8 mouse cellular contexts compared by ENCODE assay signal in genomic region chr9:54559771-54560471, GRCm38 (mm10). TPM values are rescaled to one million over a fixed set of nuclear protein-coding genes. Genes with fewer than 3 reads are reported as not detected.
DNase-seq lines count a peak whose midpoint lies in the region; ATAC-seq lines count a peak whose summit lies in the region.

TSS of gene Cib2 (minus strand) at chr9:54560218.

- peak within 1 kb of the TSS; percentile 54 for H3K4me3 ChIP-seq in hindbrain, embryonic 13.5 days

- peak within 1 kb of the TSS; percentile 71 for H3K4me2 ChIP-seq in hindbrain, embryonic 13.5 days

- H3K4me1 ChIP-seq in hindbrain, embryonic 13.5 days (replicated peaks), result peaks cover 21% of the 10 kb centered on the region

- peak; percentile 74 for DNase-seq in R1 (ENCODE audit: low read depth, low spot score)
- peak; percentile 82 to 84 for DNase-seq in cerebellum, postnatal 14 days
- DNase-seq in frontal cortex, postnatal 25 days (ENCODE audit: low spot score in 2 of 2), result peak; percentile 33 to 41
- peak; percentile 58 to 63 for DNase-seq in layer of hippocampus, postnatal 36 days
- peak; percentile 88 for DNase-seq in lung, postnatal 25 days (ENCODE audit: low spot score)
- DNase-seq in retina, embryonic 14.5 days (ENCODE audit: low spot score), result peak; percentile 89
- peak; percentile 89 for DNase-seq in thymus, postnatal 4 days

- H3K9ac ChIP-seq in hindbrain, embryonic 13.5 days, result peak within 1 kb of the TSS; percentile 73

- H3K9me3 ChIP-seq in hindbrain, embryonic 13.5 days, result no peaks in the 10 kb centered on the region

- H3K36me3 ChIP-seq in hindbrain, embryonic 13.5 days, result no peaks in the 10 kb centered on the region

- H3K27ac ChIP-seq in hindbrain, embryonic 13.5 days, result peak within 1 kb of the TSS; percentile 19; the same call in 1 of the 2 replicates

- H3K27me3 ChIP-seq in hindbrain, embryonic 13.5 days, result no peaks in the 10 kb centered on the region

- peak; percentile 98 for ATAC-seq in hindbrain, embryonic 13.5 days (ENCODE audit: low FRiP score)

- WGBS in hindbrain, embryonic 13.5 days, result 2% methylated on average over 51 of the region's 54 CpGs

RNA-seq across cellular contexts. Expression of gene Cib2, which starts in this region (rescaled TPM):
- 42.4 and 45.2 TPM in 2 replicates for polyA plus RNA-seq in hindbrain, embryonic 13.5 days (2015; fragmentation: Nextera tagmentation; extraction: Ambion mirVana)
- total RNA-seq in layer of hippocampus, postnatal 36 days (2021), result 10 to 100 TPM; 21.6 to 22.0 TPM

Comparison
In these comparisons a context has a peak if more than half of its experiments do, and no peak if none do; other contexts are left out.
1. Peak in every context shown above with its lines: DNase-seq, ATAC-seq, H3K4me3 ChIP-seq and H3K27ac ChIP-seq.
2. DNase-seq: peak in every context shown above with its lines; median percentile 89 in retina, embryonic 14.5 days; 89 in thymus, postnatal 4 days; 88 in lung, postnatal 25 days; 83 in cerebellum, postnatal 14 days; 74 in R1; 60 in layer of hippocampus, postnatal 36 days; 37 in frontal cortex, postnatal 25 days.